8 mouse cellular contexts compared by ENCODE assay signal in the genomic region with DNA sequence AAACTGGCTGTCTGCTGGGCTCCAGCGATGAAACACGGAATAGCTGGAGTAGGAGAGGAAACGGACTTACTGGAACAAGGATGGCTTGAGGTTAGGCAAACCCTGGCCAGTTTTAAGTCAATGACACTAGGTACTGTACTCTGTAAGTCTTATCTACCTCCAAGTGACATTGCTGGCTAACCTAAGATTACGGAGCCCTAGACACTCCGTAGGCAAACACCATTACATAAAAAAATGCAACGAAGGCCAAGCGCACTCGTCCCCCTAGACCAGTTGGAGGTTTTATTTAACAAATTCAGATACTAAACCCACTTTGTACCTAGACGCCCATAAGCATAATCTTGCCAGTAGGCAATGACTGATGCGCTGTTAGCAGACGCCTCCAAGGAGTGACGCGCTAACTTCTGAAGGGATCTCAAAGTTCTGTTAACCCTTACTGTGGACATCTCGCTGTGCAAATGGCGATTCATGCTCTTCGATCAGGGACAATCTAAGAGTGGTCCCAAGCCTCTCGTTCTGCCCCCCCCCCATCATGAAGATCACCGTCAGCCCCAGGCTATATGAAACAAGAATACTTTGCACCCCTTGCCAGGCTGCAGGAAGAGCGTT. TPM values are rescaled to one million over a fixed set of nuclear protein-coding genes. Genes with fewer than 3 reads are reported as not detected.
A peak's percentile ranks its signal among the peaks of the same experiment; 100 is the strongest.
DNase-seq lines count a peak whose midpoint lies in the region; ATAC-seq and TF ChIP-seq lines count a peak whose summit lies in the region.

No protein-coding gene starts in this region.

- no peak for TF ChIP-seq CTCF in cortical plate, adult 2 months (IDR thresholded peaks at IDR 0.05; ENCODE audit: extremely low read depth, insufficient read depth, low read length)

- H3K4me2 ChIP-seq in heart, embryonic 12.5 days, result peak overlapping the region; percentile 84
- peak overlapping the region; percentile 64 for H3K4me2 ChIP-seq in hindbrain, embryonic 12.5 days (replicated peaks)
- peak overlapping the region; percentile 70 for H3K4me2 ChIP-seq in limb, embryonic 13.5 days (replicated peaks)
- H3K4me2 ChIP-seq in midbrain, embryonic 16.5 days (ENCODE audit: low read length), result peak overlapping the region; percentile 79

- H3K27me3 ChIP-seq in heart, embryonic 12.5 days (replicated peaks), result no peaks in the 10 kb centered on the region
- no peaks in the 10 kb centered on the region for H3K27me3 ChIP-seq in hindbrain, embryonic 12.5 days
- no peaks in the 10 kb centered on the region for H3K27me3 ChIP-seq in limb, embryonic 13.5 days
- H3K27me3 ChIP-seq in midbrain, embryonic 16.5 days (ENCODE audit: control insufficient read depth, insufficient read depth, low read depth, low read length), result no peaks in the 10 kb centered on the region

- 15% methylated on average over 19 of the region's 19 CpGs for WGBS in heart, embryonic 12.5 days
- WGBS in hindbrain, embryonic 12.5 days, result 18% methylated on average over 19 of the region's 19 CpGs
- WGBS in limb, embryonic 13.5 days, result 16% methylated on average over 19 of the region's 19 CpGs
- WGBS in midbrain, embryonic 16.5 days, result 18% methylated on average over 19 of the region's 19 CpGs

- DNase-seq in heart, adult 11 months, result no peak
- no peak for DNase-seq in ES-E14 (ENCODE audit: low read depth, low spot score)
- no peak for DNase-seq in thymus, postnatal 4 days

- H3K4me1 ChIP-seq in heart, embryonic 12.5 days (replicated peaks), result peaks cover 3% of the 10 kb centered on the region; the same call in 1 of the 2 replicates
- peaks cover 0 to 2% of the 10 kb centered on the region in 2 experiments; a peak in 1 of 4 replicates for H3K4me1 ChIP-seq in ES-E14 (ENCODE audit: control insufficient read depth in 2 of 2, insufficient read depth in 2 of 2, low read length in 2 of 2, poor library complexity in 1 of 2)
- no peaks in the 10 kb centered on the region for H3K4me1 ChIP-seq in cortical plate, adult 2 months (ENCODE audit: control insufficient read depth, insufficient read depth, low read length)
- H3K4me1 ChIP-seq in hindbrain, embryonic 12.5 days, result peaks cover 10% of the 10 kb centered on the region; the same call in 1 of the 2 replicates
- H3K4me1 ChIP-seq in limb, embryonic 13.5 days, result peaks cover 9% of the 10 kb centered on the region
- peaks cover 10% of the 10 kb centered on the region for H3K4me1 ChIP-seq in midbrain, embryonic 16.5 days (ENCODE audit: control insufficient read depth, insufficient read depth, low read length)

- 0 out of 2 replicates have a peak, but pooled peaks have one; percentile 9 for ATAC-seq in heart, embryonic 12.5 days (ENCODE audit: insufficient number of reproducible peaks, low FRiP score)
- peak; percentile 15; the same call in 1 of the 2 replicates for ATAC-seq in hindbrain, embryonic 12.5 days (ENCODE audit: low FRiP score)
- peak; percentile 25; the same call in 1 of the 2 replicates for ATAC-seq in limb, embryonic 13.5 days (ENCODE audit: low FRiP score, low read depth)
- ATAC-seq in midbrain, embryonic 16.5 days, result peak; percentile 46

- in situ Hi-C loops in ES-E14 (cut with MboI; ENCODE audit: low sequenced_read_pairs in 2 of 2, unreplicated experiment in 2 of 2), result no loop called here

- TF ChIP-seq POLR2A in cortical plate, adult 2 months (IDR thresholded peaks at IDR 0.05; ENCODE audit: extremely low read depth, insufficient read depth, low read length), result no peak

- H3K27ac ChIP-seq in heart, embryonic 12.5 days (ENCODE audit: poor library complexity, severe bottlenecking), result peak overlapping the region; percentile 85
- H3K27ac ChIP-seq in ES-E14 (ENCODE audit: insufficient read depth, low read depth, low read length, poor library complexity, severe bottlenecking), result peak overlapping the region; percentile 83
- no peak overlapping the region for H3K27ac ChIP-seq in cortical plate, adult 2 months (ENCODE audit: insufficient read depth, low read length)
- peak overlapping the region; percentile 86 for H3K27ac ChIP-seq in hindbrain, embryonic 12.5 days
- peak overlapping the region; percentile 81 for H3K27ac ChIP-seq in limb, embryonic 13.5 days
- peak overlapping the region; percentile 91 for H3K27ac ChIP-seq in midbrain, embryonic 16.5 days (ENCODE audit: low read length)

- H3K36me3 ChIP-seq in heart, embryonic 12.5 days, result peaks cover 25% of the 10 kb centered on the region
- H3K36me3 ChIP-seq in ES-E14 (ENCODE audit: control insufficient read depth, insufficient read depth, low read length, poor library complexity, severe bottlenecking), result peaks cover 24% of the 10 kb centered on the region
- H3K36me3 ChIP-seq in hindbrain, embryonic 12.5 days, result peaks cover 8% of the 10 kb centered on the region; the same call in 1 of the 2 replicates
- H3K36me3 ChIP-seq in limb, embryonic 13.5 days, result peaks cover 22% of the 10 kb centered on the region
- H3K36me3 ChIP-seq in midbrain, embryonic 16.5 days (ENCODE audit: control insufficient read depth, insufficient read depth, low read length), result no peaks in the 10 kb centered on the region

- peak overlapping the region; percentile 86 for H3K9ac ChIP-seq in heart, embryonic 12.5 days
- peak overlapping the region; percentile 95 for H3K9ac ChIP-seq in ES-E14 (ENCODE audit: insufficient read depth, low read depth, low read length, poor library complexity, severe bottlenecking)
- peak overlapping the region; percentile 73 for H3K9ac ChIP-seq in hindbrain, embryonic 12.5 days
- H3K9ac ChIP-seq in limb, embryonic 13.5 days, result peak overlapping the region; percentile 81
- H3K9ac ChIP-seq in midbrain, embryonic 16.5 days (ENCODE audit: low read depth, low read length), result peak overlapping the region; percentile 66

- H3K4me3 ChIP-seq in heart, embryonic 12.5 days, result peak overlapping the region; percentile 66
- peak overlapping the region; percentile 91 to 95 for H3K4me3 ChIP-seq in ES-E14 (ENCODE audit: insufficient read depth in 1 of 2, low read depth in 1 of 2, low read length in 2 of 2, poor library complexity in 1 of 2, severe bottlenecking in 1 of 2)
- peak overlapping the region; percentile 84 for H3K4me3 ChIP-seq in cortical plate, adult 2 months (ENCODE audit: insufficient read depth, low read length)
- H3K4me3 ChIP-seq in hindbrain, embryonic 12.5 days, result peak overlapping the region; percentile 53
- peak overlapping the region; percentile 58 for H3K4me3 ChIP-seq in limb, embryonic 13.5 days
- peak overlapping the region; percentile 52 for H3K4me3 ChIP-seq in midbrain, embryonic 16.5 days (ENCODE audit: low read depth, low read length)

- H3K9me3 ChIP-seq in heart, embryonic 12.5 days (replicated peaks), result no peaks in the 10 kb centered on the region
- H3K9me3 ChIP-seq in ES-E14 (ENCODE audit: control insufficient read depth, insufficient read depth, low read depth, low read length), result no peaks in the 10 kb centered on the region
- no peaks in the 10 kb centered on the region for H3K9me3 ChIP-seq in hindbrain, embryonic 12.5 days (replicated peaks)
- H3K9me3 ChIP-seq in limb, embryonic 13.5 days, result no peaks in the 10 kb centered on the region
- H3K9me3 ChIP-seq in midbrain, embryonic 16.5 days (replicated peaks; ENCODE audit: control insufficient read depth, low read length, poor library complexity, severe bottlenecking), result no peaks in the 10 kb centered on the region

TF ChIP-seq in ES-E14, 5 proteins besides CTCF, POLR2A, EP300 and RAD21:
- no peak for TF ChIP-seq ZNF384 (IDR thresholded peaks at IDR 0.05; ENCODE audit: low read depth, low read length)
- TF ChIP-seq MAFK (IDR thresholded peaks at IDR 0.05; ENCODE audit: insufficient read depth, low read depth, low read length), result no peak
- no peak for TF ChIP-seq ZC3H11A (IDR thresholded peaks at IDR 0.05; ENCODE audit: borderline replicate concordance, low read depth, low read length)
- no peak for TF ChIP-seq CHD2 (IDR thresholded peaks at IDR 0.05; ENCODE audit: low read depth, low read length)
- TF ChIP-seq HCFC1 (IDR thresholded peaks at IDR 0.05; ENCODE audit: borderline replicate concordance, insufficient read depth, low read length), result no peak

RNA-seq across cellular contexts. Expression of a gene that starts 0.8 kb away (rescaled TPM):
- 434 and 437 TPM in 2 replicates for polyA plus RNA-seq in heart, embryonic 12.5 days (2016; fragmentation: Nextera tagmentation; extraction: Ambion mirVana)
- 1,536 and 1,684 TPM in 2 replicates for total RNA-seq in ES-E14 (2012; rRNA removed)
- 330 TPM in 2 replicates for polyA plus RNA-seq in cortical plate, adult 2 months (2012; rRNA removed)
- polyA plus RNA-seq in hindbrain, embryonic 12.5 days (2016; fragmentation: Nextera tagmentation; extraction: Ambion mirVana), result 388 and 426 TPM in 2 replicates
- polyA plus RNA-seq in limb, embryonic 13.5 days (2015; fragmentation: Nextera tagmentation; extraction: Ambion mirVana), result 482 and 503 TPM in 2 replicates
- polyA plus RNA-seq in midbrain, embryonic 16.5 days (2015; fragmentation: Nextera tagmentation; extraction: Ambion mirVana), result 229 and 259 TPM in 2 replicates

RNA-seq across cellular contexts. Expression of a gene that starts 25.7 kb away (rescaled TPM):
- 13.7 and 14.3 TPM in 2 replicates for polyA plus RNA-seq in heart, embryonic 12.5 days (2016; fragmentation: Nextera tagmentation; extraction: Ambion mirVana)
- total RNA-seq in ES-E14 (2012; rRNA removed), result 15.0 and 18.8 TPM in 2 replicates
- polyA plus RNA-seq in cortical plate, adult 2 months (2012; rRNA removed), result 20.0 and 24.0 TPM in 2 replicates
- 24.3 and 25.7 TPM in 2 replicates for polyA plus RNA-seq in hindbrain, embryonic 12.5 days (2016; fragmentation: Nextera tagmentation; extraction: Ambion mirVana)
- 17.4 and 19.7 TPM in 2 replicates for polyA plus RNA-seq in limb, embryonic 13.5 days (2015; fragmentation: Nextera tagmentation; extraction: Ambion mirVana)
- polyA plus RNA-seq in midbrain, embryonic 16.5 days (2015; fragmentation: Nextera tagmentation; extraction: Ambion mirVana), result 29.8 and 32.8 TPM in 2 replicates

RNA-seq across cellular contexts. Expression of a gene that starts 35.8 kb away (rescaled TPM):
- 0.86 and 0.88 TPM in 2 replicates for polyA plus RNA-seq in heart, embryonic 12.5 days (2016; fragmentation: Nextera tagmentation; extraction: Ambion mirVana)
- not detected in 2 replicates for total RNA-seq in ES-E14 (2012; rRNA removed)
- not detected in 2 replicates for polyA plus RNA-seq in cortical plate, adult 2 months (2012; rRNA removed)
- polyA plus RNA-seq in hindbrain, embryonic 12.5 days (2016; fragmentation: Nextera tagmentation; extraction: Ambion mirVana), result not detected in 2 replicates
- not detected in 2 replicates for polyA plus RNA-seq in limb, embryonic 13.5 days (2015; fragmentation: Nextera tagmentation; extraction: Ambion mirVana)
- polyA plus RNA-seq in midbrain, embryonic 16.5 days (2015; fragmentation: Nextera tagmentation; extraction: Ambion mirVana), result 0.12 TPM in 1 of 2 replicates, not detected in the other

RNA-seq across cellular contexts. Expression of a gene that starts 42.2 kb away (rescaled TPM):
- 14.9 and 16.1 TPM in 2 replicates for polyA plus RNA-seq in heart, embryonic 12.5 days (2016; fragmentation: Nextera tagmentation; extraction: Ambion mirVana)
- total RNA-seq in ES-E14 (2012; rRNA removed), result 8.2 and 10.9 TPM in 2 replicates
- polyA plus RNA-seq in cortical plate, adult 2 months (2012; rRNA removed), result 4.6 and 4.8 TPM in 2 replicates
- polyA plus RNA-seq in hindbrain, embryonic 12.5 days (2016; fragmentation: Nextera tagmentation; extraction: Ambion mirVana), result 23.9 and 25.7 TPM in 2 replicates
- polyA plus RNA-seq in limb, embryonic 13.5 days (2015; fragmentation: Nextera tagmentation; extraction: Ambion mirVana), result 16.4 and 16.6 TPM in 2 replicates
- polyA plus RNA-seq in midbrain, embryonic 16.5 days (2015; fragmentation: Nextera tagmentation; extraction: Ambion mirVana), result 26.2 and 26.8 TPM in 2 replicates
